ENCODE assay signal across 10 mouse cellular contexts in genomic region chr3:96267541-96267940, GRCm38 (mm10). TPM values are rescaled to one million over a fixed set of nuclear protein-coding genes. Genes with fewer than 3 reads are reported as not detected.
DNase-seq lines count a peak whose midpoint lies in the region; ATAC-seq and TF ChIP-seq lines count a peak whose summit lies in the region.
"Had no signal": no experiment of that assay in that cellular context is flagged by ENCODE, and none has a peak within 500 bp of the region (broad histone marks: within the 10 kb centered on the region; RNA-seq: fewer than 3 reads in every experiment).

No protein-coding gene starts in this region.

- H3K9ac ChIP-seq in lung, embryonic 14.5 days: no peak overlapping the region
- H3K9ac ChIP-seq in embryonic facial prominence, embryonic 14.5 days (ENCODE audit: low read depth, low read length): no peak overlapping the region
- no peak overlapping the region for H3K9ac ChIP-seq in hindbrain, embryonic 16.5 days (ENCODE audit: low read depth, low read length)

- H3K4me1 ChIP-seq in lung, embryonic 14.5 days (ENCODE audit: insufficient read depth): peaks cover 6% of the 10 kb centered on the region; the same call in 1 of the 2 replicates
- H3K4me1 ChIP-seq in embryonic facial prominence, embryonic 14.5 days (ENCODE audit: control insufficient read depth, insufficient read depth, low read length): peaks cover 15% of the 10 kb centered on the region
- H3K4me1 ChIP-seq in hindbrain, embryonic 16.5 days (ENCODE audit: control insufficient read depth, insufficient read depth, low read depth, low read length): peaks cover 12% of the 10 kb centered on the region
- peaks cover 6% of the 10 kb centered on the region; the same call in 1 of the 2 replicates for H3K4me1 ChIP-seq in cerebellum, adult 2 months (ENCODE audit: control insufficient read depth, insufficient read depth, low read length)

- WGBS in lung, embryonic 14.5 days: 64% methylated on average over 4 of the region's 4 CpGs
- 77% methylated on average over 4 of the region's 4 CpGs for WGBS in embryonic facial prominence, embryonic 14.5 days
- 83% methylated on average over 4 of the region's 4 CpGs for WGBS in hindbrain, embryonic 16.5 days
- 80% methylated on average over 4 of the region's 4 CpGs for WGBS in cerebellum, adult 2 months

- H3K4me2 ChIP-seq in lung, embryonic 14.5 days: peak overlapping the region; percentile 66
- H3K4me2 ChIP-seq in embryonic facial prominence, embryonic 14.5 days (ENCODE audit: low read depth, low read length): peak overlapping the region; percentile 55
- no peak overlapping the region; the same call in 1 of the 2 replicates for H3K4me2 ChIP-seq in hindbrain, embryonic 16.5 days (ENCODE audit: low read length)
- H3K4me2 ChIP-seq in myocyte (ENCODE audit: low read depth): peak overlapping the region; percentile 82

- no peaks in the 10 kb centered on the region for H3K79me2 ChIP-seq in myocyte (ENCODE audit: control insufficient read depth, insufficient read depth)

- no peaks in the 10 kb centered on the region for H3K36me3 ChIP-seq in lung, embryonic 14.5 days (ENCODE audit: insufficient read depth)
- H3K36me3 ChIP-seq in embryonic facial prominence, embryonic 14.5 days (ENCODE audit: control insufficient read depth, insufficient read depth, low read length): no peaks in the 10 kb centered on the region
- H3K36me3 ChIP-seq in hindbrain, embryonic 16.5 days (ENCODE audit: control insufficient read depth, insufficient read depth, low read length): no peaks in the 10 kb centered on the region
- H3K36me3 ChIP-seq in myocyte (ENCODE audit: control insufficient read depth, insufficient read depth): no peaks in the 10 kb centered on the region

- no peak overlapping the region for H3ac ChIP-seq in myocyte (ENCODE audit: control insufficient read depth, insufficient read length)

- H3K27ac ChIP-seq in lung, embryonic 14.5 days (ENCODE audit: low read depth): peak overlapping the region; percentile 98
- H3K27ac ChIP-seq in embryonic facial prominence, embryonic 14.5 days (replicated peaks; ENCODE audit: low read depth, low read length): peak overlapping the region; percentile 94
- H3K27ac ChIP-seq in hindbrain, embryonic 16.5 days (ENCODE audit: low read depth, low read length): peak overlapping the region; percentile 18; the same call in 1 of the 2 replicates
- H3K27ac ChIP-seq in cerebellum, adult 2 months (ENCODE audit: insufficient read depth, low read length): no peak overlapping the region

- H3K4me3 ChIP-seq in lung, embryonic 14.5 days (ENCODE audit: low read depth, low read length): 0 out of 2 replicates have a peak overlapping the region, but pooled peaks have one; percentile 53
- H3K4me3 ChIP-seq in embryonic facial prominence, embryonic 14.5 days (ENCODE audit: low read depth, low read length): no peak overlapping the region; the same call in 1 of the 2 replicates
- H3K4me3 ChIP-seq in hindbrain, embryonic 16.5 days (ENCODE audit: low read length): no peak overlapping the region
- H3K4me3 ChIP-seq in myocyte: peak overlapping the region; percentile 46
- H3K4me3 ChIP-seq in cerebellum, adult 2 months (replicated peaks; ENCODE audit: insufficient read depth, low read depth, low read length): no peak overlapping the region

- ATAC-seq in lung, embryonic 14.5 days (ENCODE audit: insufficient read depth): no peak
- ATAC-seq in embryonic facial prominence, embryonic 14.5 days (ENCODE audit: low read depth): no peak
- ATAC-seq in hindbrain, embryonic 16.5 days: no peak

- no peak for TF ChIP-seq POLR2A in myocyte (IDR thresholded peaks at IDR 0.05; ENCODE audit: insufficient read length, low read depth)
- no peak for TF ChIP-seq POLR2A in cerebellum, adult 2 months (IDR thresholded peaks at IDR 0.05; ENCODE audit: borderline replicate concordance, insufficient read depth, low read length)

- H3K9me3 ChIP-seq in lung, embryonic 14.5 days (ENCODE audit: low read depth, low read length): no peaks in the 10 kb centered on the region
- H3K9me3 ChIP-seq in embryonic facial prominence, embryonic 14.5 days (ENCODE audit: control insufficient read depth, low read length): no peaks in the 10 kb centered on the region
- H3K9me3 ChIP-seq in hindbrain, embryonic 16.5 days (ENCODE audit: control insufficient read depth, low read length): no peaks in the 10 kb centered on the region

- H3K27me3 ChIP-seq in lung, embryonic 14.5 days (ENCODE audit: insufficient read depth, low read length): no peaks in the 10 kb centered on the region
- no peaks in the 10 kb centered on the region for H3K27me3 ChIP-seq in embryonic facial prominence, embryonic 14.5 days (replicated peaks; ENCODE audit: control insufficient read depth, insufficient read depth, low read length)
- H3K27me3 ChIP-seq in hindbrain, embryonic 16.5 days (replicated peaks; ENCODE audit: control insufficient read depth, insufficient read depth, low read length): no peaks in the 10 kb centered on the region
- H3K27me3 ChIP-seq in myocyte (ENCODE audit: control insufficient read depth, insufficient read depth, insufficient read length): no peaks in the 10 kb centered on the region
- no peaks in the 10 kb centered on the region for H3K27me3 ChIP-seq in cerebellum, adult 2 months (ENCODE audit: control insufficient read depth, insufficient read depth, low read length)

- TF ChIP-seq CTCF in lung, embryonic 14.5 days (IDR thresholded peaks at IDR 0.05; ENCODE audit: low read depth): no peak
- no peak for TF ChIP-seq CTCF in cerebellum, adult 2 months (IDR thresholded peaks at IDR 0.05; ENCODE audit: borderline replicate concordance, insufficient read depth, low read depth, low read length)

- DNase-seq in lung, embryonic 14.5 days: no peak
- DNase-seq in lung, adult 18-20 months: no peak
- no peak for DNase-seq in embryonic facial prominence, embryonic 14.5 days (ENCODE audit: low spot score)
- no peak for DNase-seq in cerebellum, adult 2 months
- no peak for DNase-seq in urinary bladder, postnatal 25 days (ENCODE audit: low spot score)
- no peak for DNase-seq in spleen, postnatal 4 days (ENCODE audit: low spot score in 2 of 2)
- DNase-seq: retina, postnatal 1 day had no signal

TF ChIP-seq in myocyte, 11 proteins besides CTCF, POLR2A, EP300 and RAD21:
- TF ChIP-seq POLR2AphosphoS2 (IDR thresholded peaks at IDR 0.05; ENCODE audit: insufficient read length, low read depth): no peak
- no peak for TF ChIP-seq MAX (IDR thresholded peaks at IDR 0.05; ENCODE audit: low read depth)
- TF ChIP-seq SRF (IDR thresholded peaks at IDR 0.05; ENCODE audit: control insufficient read depth, insufficient read length, low read depth): no peak
- no peak for TF ChIP-seq CEBPB (IDR thresholded peaks at IDR 0.05; ENCODE audit: insufficient read depth, poor library complexity, severe bottlenecking)
- no peak for TF ChIP-seq E2F4 (IDR thresholded peaks at IDR 0.05; ENCODE audit: insufficient read depth)
- TF ChIP-seq TCF3 (IDR thresholded peaks at IDR 0.05; ENCODE audit: insufficient read length, low read depth): no peak
- no peak for TF ChIP-seq MYOG (IDR thresholded peaks at IDR 0.05; ENCODE audit: control insufficient read depth in 1 of 3, insufficient read depth in 1 of 3, insufficient read length in 2 of 3, low read depth in 2 of 3)
TF ChIP-seq in myocyte: peak in this region for 0.

RNA-seq across cellular contexts. Expression of gene Hist2h3b, which starts 0.9 kb away (rescaled TPM):
- polyA plus RNA-seq in lung, embryonic 14.5 days (2014; fragmentation: Nextera tagmentation; extraction: Ambion mirVana): 100 and 111 TPM in 2 replicates
- 44.3 and 57.8 TPM in 2 replicates for polyA plus RNA-seq in embryonic facial prominence, embryonic 14.5 days (2014; fragmentation: Nextera tagmentation; extraction: Ambion mirVana)
- 8.1 and 8.4 TPM in 2 replicates for polyA plus RNA-seq in hindbrain, embryonic 16.5 days (2015; fragmentation: Nextera tagmentation; extraction: Ambion mirVana)
- polyA plus RNA-seq in myocyte (2012; fragmentation: generic; extraction: Trizol): 1.1 TPM
- 8.1 and 13.9 TPM in 2 replicates for polyA plus RNA-seq in cerebellum, adult 2 months (2012; rRNA removed)

RNA-seq across cellular contexts. Expression of gene Hist2h2bb, which starts 2.0 kb away (rescaled TPM):
- polyA plus RNA-seq in lung, embryonic 14.5 days (2014; fragmentation: Nextera tagmentation; extraction: Ambion mirVana): 23.2 and 26.7 TPM in 2 replicates
- polyA plus RNA-seq in embryonic facial prominence, embryonic 14.5 days (2014; fragmentation: Nextera tagmentation; extraction: Ambion mirVana): 8.9 and 12.7 TPM in 2 replicates
- 1.5 and 2.1 TPM in 2 replicates for polyA plus RNA-seq in hindbrain, embryonic 16.5 days (2015; fragmentation: Nextera tagmentation; extraction: Ambion mirVana)
- 3.7 TPM for polyA plus RNA-seq in myocyte (2012; fragmentation: generic; extraction: Trizol)
- polyA plus RNA-seq in cerebellum, adult 2 months (2012; rRNA removed): 5.4 and 6.7 TPM in 2 replicates

RNA-seq across cellular contexts. Expression of gene Hist2h4, which starts 4.4 kb away (rescaled TPM):
- 11.3 and 16.6 TPM in 2 replicates for polyA plus RNA-seq in lung, embryonic 14.5 days (2014; fragmentation: Nextera tagmentation; extraction: Ambion mirVana)
- polyA plus RNA-seq in embryonic facial prominence, embryonic 14.5 days (2014; fragmentation: Nextera tagmentation; extraction: Ambion mirVana): 6.9 TPM in 2 replicates
- 2.8 and 3.1 TPM in 2 replicates for polyA plus RNA-seq in hindbrain, embryonic 16.5 days (2015; fragmentation: Nextera tagmentation; extraction: Ambion mirVana)
- 1.1 TPM for polyA plus RNA-seq in myocyte (2012; fragmentation: generic; extraction: Trizol)
- 6.2 and 8.7 TPM in 2 replicates for polyA plus RNA-seq in cerebellum, adult 2 months (2012; rRNA removed)

RNA-seq across cellular contexts. Expression of gene Hist2h3c1, which starts 21.1 kb away (rescaled TPM):
- 0.30 and 2.3 TPM in 2 replicates for polyA plus RNA-seq in lung, embryonic 14.5 days (2014; fragmentation: Nextera tagmentation; extraction: Ambion mirVana)
- 0.48 TPM in 1 of 2 replicates, not detected in the other for polyA plus RNA-seq in embryonic facial prominence, embryonic 14.5 days (2014; fragmentation: Nextera tagmentation; extraction: Ambion mirVana)
- 0.21 and 0.47 TPM in 2 replicates for polyA plus RNA-seq in hindbrain, embryonic 16.5 days (2015; fragmentation: Nextera tagmentation; extraction: Ambion mirVana)
- not detected for polyA plus RNA-seq in myocyte (2012; fragmentation: generic; extraction: Trizol)
- not detected in 2 replicates for polyA plus RNA-seq in cerebellum, adult 2 months (2012; rRNA removed)
- polyA plus RNA-seq: large intestine, adult 2 months had no signal

RNA-seq across cellular contexts. Expression of gene Hist2h2aa1, which starts 22.2 kb away (rescaled TPM):
- 13.0 and 15.7 TPM in 2 replicates for polyA plus RNA-seq in lung, embryonic 14.5 days (2014; fragmentation: Nextera tagmentation; extraction: Ambion mirVana)
- 19.8 and 22.0 TPM in 2 replicates for polyA plus RNA-seq in embryonic facial prominence, embryonic 14.5 days (2014; fragmentation: Nextera tagmentation; extraction: Ambion mirVana)
- polyA plus RNA-seq in hindbrain, embryonic 16.5 days (2015; fragmentation: Nextera tagmentation; extraction: Ambion mirVana): 6.1 and 9.9 TPM in 2 replicates
- polyA plus RNA-seq in myocyte (2012; fragmentation: generic; extraction: Trizol): not detected
- 127 and 149 TPM in 2 replicates for polyA plus RNA-seq in cerebellum, adult 2 months (2012; rRNA removed)

Comparison
In these comparisons a context has a peak if more than half of its experiments do, and no peak if none do; other contexts are left out.
1. H3K4me3 ChIP-seq: peak in lung, embryonic 14.5 days (single experiment) and myocyte (single experiment); none in embryonic facial prominence, embryonic 14.5 days (single experiment), hindbrain, embryonic 16.5 days (single experiment) and cerebellum, adult 2 months (single experiment).